Mouse (Mus musculus): ENCODE measurements around the gene Vcl. TPM values are rescaled to one million over a fixed set of nuclear protein-coding genes. Genes with fewer than 3 reads are reported as not detected.
A peak's percentile ranks its signal among the peaks of the same experiment; 100 is the strongest.

Gene Vcl
- polyA plus RNA-seq, 1 experiment from 2014 or later: 12.8 TPM

- WGBS: 54% methylated on average over 7 of the region's 7 CpGs
- Histone ChIP-seq H3K4me3 (0 out of 2 replicates have a peak overlapping the region, but pooled peaks have one; percentile 82), H3K9ac (no peak overlapping the region), H3K4me1 (peaks cover 16% of the 10 kb centered on the region), H3K36me3 (replicated peaks) (no peaks in the 10 kb centered on the region), H3K27me3 (replicated peaks) (no peaks in the 10 kb centered on the region), H3K4me2 (peak overlapping the region; percentile 93), H3K9me3 (no peaks in the 10 kb centered on the region), H3K27ac (no peak overlapping the region)
- no peak for ATAC-seq (replicated peaks)
Measured at GRCm38 (mm10) chr14:21053586-21053985, 124.4 kb downstream of the Vcl start.

- Histone ChIP-seq H3K27ac (no peak overlapping the region), H3K4me1 (no peaks in the 10 kb centered on the region), H3K4me3 (no peak overlapping the region), H3K27me3 (replicated peaks) (no peaks in the 10 kb centered on the region), H3K36me3 (replicated peaks) (no peaks in the 10 kb centered on the region), H3K9ac (no peak overlapping the region), H3K9me3 (no peaks in the 10 kb centered on the region), H3K4me2 (no peak overlapping the region)
- 97% methylated on average over 2 of the region's 2 CpGs for WGBS
- no peak for ATAC-seq (replicated peaks)
Measured at GRCm38 (mm10) chr14:21058972-21059371, 129.8 kb downstream of the Vcl start.

GRCm38 (mm10) chr14:21062766-21063513, 133.7 kb downstream of the Vcl start:
- Histone ChIP-seq H3K27ac (no peak overlapping the region), H3K9me3 (no peaks in the 10 kb centered on the region), H3K4me3 (no peak overlapping the region), H3K4me1 (no peaks in the 10 kb centered on the region), H3K36me3 (replicated peaks) (no peaks in the 10 kb centered on the region), H3K4me2 (no peak overlapping the region), H3K9ac (no peak overlapping the region), H3K27me3 (replicated peaks) (no peaks in the 10 kb centered on the region)
- WGBS: 72% methylated on average over 5 of the region's 5 CpGs
- no peak for ATAC-seq (replicated peaks)

- 64% methylated on average over 1 of the region's 1 CpGs for WGBS
- Histone ChIP-seq H3K4me2 (no peak overlapping the region), H3K27ac (no peak overlapping the region), H3K4me3 (no peak overlapping the region), H3K27me3 (replicated peaks) (no peaks in the 10 kb centered on the region), H3K9ac (no peak overlapping the region), H3K9me3 (no peaks in the 10 kb centered on the region), H3K36me3 (replicated peaks) (no peaks in the 10 kb centered on the region), H3K4me1 (no peaks in the 10 kb centered on the region)
- no peak for ATAC-seq (replicated peaks)
Measured at GRCm38 (mm10) chr14:21064321-21064720, 135.1 kb downstream of the Vcl start.

GRCm38 (mm10) chr14:21065490-21066162, 136.4 kb downstream of the Vcl start:
- 80% methylated on average over 8 of the region's 8 CpGs for WGBS
- ATAC-seq (replicated peaks): no peak
- Histone ChIP-seq H3K4me2 (no peak overlapping the region), H3K9ac (no peak overlapping the region), H3K9me3 (no peaks in the 10 kb centered on the region), H3K36me3 (replicated peaks) (no peaks in the 10 kb centered on the region), H3K27ac (no peak overlapping the region), H3K27me3 (replicated peaks) (no peaks in the 10 kb centered on the region), H3K4me1 (no peaks in the 10 kb centered on the region), H3K4me3 (no peak overlapping the region)

- 91% methylated on average over 5 of the region's 5 CpGs for WGBS
- Histone ChIP-seq H3K27ac (no peak overlapping the region), H3K4me1 (no peaks in the 10 kb centered on the region), H3K9me3 (no peaks in the 10 kb centered on the region), H3K27me3 (replicated peaks) (no peaks in the 10 kb centered on the region), H3K9ac (no peak overlapping the region), H3K4me2 (no peak overlapping the region), H3K36me3 (replicated peaks) (no peaks in the 10 kb centered on the region), H3K4me3 (no peak overlapping the region)
- no peak for ATAC-seq (replicated peaks)
Measured at GRCm38 (mm10) chr14:21069594-21069993, 140.4 kb downstream of the Vcl start.

GRCm38 (mm10) chr14:21073981-21074380, 144.8 kb downstream of the Vcl start:
- Histone ChIP-seq H3K36me3 (replicated peaks) (no peaks in the 10 kb centered on the region), H3K27me3 (replicated peaks) (no peaks in the 10 kb centered on the region), H3K9me3 (no peaks in the 10 kb centered on the region), H3K9ac (no peak overlapping the region), H3K4me3 (no peak overlapping the region), H3K27ac (no peak overlapping the region), H3K4me2 (no peak overlapping the region), H3K4me1 (peaks cover 7% of the 10 kb centered on the region)
- no peak for ATAC-seq (replicated peaks)
- WGBS: 63% methylated on average over 3 of the region's 3 CpGs

- H3K27me3 ChIP-seq (replicated peaks): no peaks in the 10 kb centered on the region
- H3K36me3 ChIP-seq (replicated peaks): no peaks in the 10 kb centered on the region
- H3K9ac ChIP-seq: no peak overlapping the region
- H3K4me2 ChIP-seq: peak overlapping the region; percentile 91
- peaks cover 7% of the 10 kb centered on the region for H3K4me1 ChIP-seq
- peak overlapping the region; percentile 66; the same call in 1 of the 2 replicates for H3K4me3 ChIP-seq
- no peak for ATAC-seq (replicated peaks)
- no peak overlapping the region for H3K27ac ChIP-seq
- no peaks in the 10 kb centered on the region for H3K9me3 ChIP-seq
- 72% methylated on average over 11 of the region's 11 CpGs for WGBS
Measured at GRCm38 (mm10) chr14:21074398-21075320, 145.5 kb downstream of the Vcl start.

- under 1% methylated on average over 58 of the region's 59 CpGs for WGBS
- peak; percentile 98 for ATAC-seq (replicated peaks)
- peak overlapping the region; percentile 91 for H3K4me2 ChIP-seq
- no peaks in the 10 kb centered on the region for H3K36me3 ChIP-seq (replicated peaks)
- H3K4me1 ChIP-seq: peaks cover 7% of the 10 kb centered on the region
- H3K9me3 ChIP-seq: no peaks in the 10 kb centered on the region
- H3K4me3 ChIP-seq: peak overlapping the region; percentile 66
- H3K27me3 ChIP-seq (replicated peaks): no peaks in the 10 kb centered on the region
- H3K27ac ChIP-seq: peak overlapping the region; percentile 85
- peak overlapping the region; percentile 62 for H3K9ac ChIP-seq
Measured at GRCm38 (mm10) chr14:21075751-21076500, 146.7 kb downstream of the Vcl start.

GRCm38 (mm10) chr14:21076501-21077194, 147.4 kb downstream of the Vcl start:
- Histone ChIP-seq H3K27ac (peak overlapping the region; percentile 85), H3K4me2 (peak overlapping the region; percentile 91), H3K4me3 (peak overlapping the region; percentile 66), H3K9ac (peak overlapping the region; percentile 62), H3K27me3 (replicated peaks) (no peaks in the 10 kb centered on the region), H3K36me3 (replicated peaks) (no peaks in the 10 kb centered on the region), H3K4me1 (peaks cover 7% of the 10 kb centered on the region), H3K9me3 (no peaks in the 10 kb centered on the region)
- WGBS: 49% methylated on average over 7 of the region's 7 CpGs
- peak; percentile 67 for ATAC-seq (replicated peaks)

GRCm38 (mm10) chr14:21077939-21078338, 148.7 kb downstream of the Vcl start:
- no peak overlapping the region for H3K27ac ChIP-seq
- 91% methylated on average over 4 of the region's 4 CpGs for WGBS
- H3K4me2 ChIP-seq: no peak overlapping the region
- no peaks in the 10 kb centered on the region for H3K9me3 ChIP-seq
- no peak for ATAC-seq (replicated peaks)
- H3K9ac ChIP-seq: no peak overlapping the region
- H3K27me3 ChIP-seq (replicated peaks): no peaks in the 10 kb centered on the region
- H3K36me3 ChIP-seq (replicated peaks): no peaks in the 10 kb centered on the region
- H3K4me3 ChIP-seq: no peak overlapping the region
- peaks cover 7% of the 10 kb centered on the region for H3K4me1 ChIP-seq
